Mouse (Mus musculus): ENCODE measurements around the gene Rsad2.

DNA sequence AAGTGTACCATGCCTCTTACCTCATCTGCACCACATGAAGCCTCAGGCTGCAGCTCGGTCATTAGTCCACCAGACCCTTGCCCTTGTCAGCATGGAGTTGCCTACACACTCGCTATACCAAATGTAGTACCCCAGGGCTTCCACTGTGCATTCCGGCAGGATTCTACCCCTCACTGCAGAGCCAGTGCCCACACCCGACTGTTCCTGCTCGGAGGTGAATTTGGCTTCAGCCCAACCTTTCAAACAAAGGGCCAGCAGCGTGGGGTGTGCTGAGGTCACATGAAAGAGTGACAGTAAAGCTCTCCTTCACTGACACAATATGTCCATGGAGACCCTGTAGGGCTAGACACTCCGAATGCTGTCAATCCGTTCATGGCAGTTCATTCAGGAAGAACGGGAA, 47.5 kb downstream of the Rsad2 start:
- no peak for TF ChIP-seq CTCF (IDR thresholded peaks at IDR 0.05; ENCODE audit: low read depth)
- TF ChIP-seq EP300 (optimal IDR thresholded peaks at IDR 0.05) = no peak

Measured in stomach, postnatal 0 days (tissue).